Mouse (Mus musculus) heart, postnatal 0 days (tissue): Measurements from ENCODE around the gene Gbf1. TPM values are rescaled to one million over a fixed set of nuclear protein-coding genes. Genes with fewer than 3 reads are reported as not detected.

Experiments
- ATAC-seq: fragments of 200-750 bp; cut with Nextera tagmentation; 2 replicates; pipeline ENCODE4 v1.8.0; 2017; ENCODE audit warnings: low read depth, moderate number of reproducible peaks, moderate library complexity; ENCODE audit not compliant: insufficient read depth
- DNase-seq: peaks from one replicate; pipeline ENCODE4 v3.0.0-alpha.2; 2016; ENCODE audit warnings: low spot score
- H3K27ac ChIP-seq: fragments of 300-500 bp; sonication (generic); 2 replicates; pipeline ENCODE4 v1.5.1; 2014; ENCODE audit warnings: low read depth, mild to moderate bottlenecking
- H3K27me3 ChIP-seq: fragments of 300-500 bp; sonication (generic); 2 replicates; pipeline ENCODE4 v1.6.1; 2014; ENCODE audit warnings: low read length, mixed read lengths; ENCODE audit not compliant: control insufficient read depth, insufficient read depth
- H3K36me3 ChIP-seq: fragments of 300-500 bp; sonication (generic); replicated peaks from 2 replicates; pipeline ENCODE4 v1.6.1; 2014; ENCODE audit warnings: low read length, mixed read lengths; ENCODE audit not compliant: control insufficient read depth, insufficient read depth
- H3K4me1 ChIP-seq: fragments of 300-500 bp; sonication (generic); 2 replicates; pipeline ENCODE4 v1.6.1; 2014; ENCODE audit warnings: antibody characterized with exemption; ENCODE audit not compliant: control insufficient read depth, insufficient read depth
- H3K4me2 ChIP-seq: fragments of 300-500 bp; sonication (generic); 2 replicates; pipeline ENCODE4 v1.6.1; 2014; ENCODE audit warnings: low read depth, mild to moderate bottlenecking, low read length, moderate library complexity
- H3K4me3 ChIP-seq: fragments of 300-500 bp; sonication (generic); 2 replicates; pipeline ENCODE4 v1.5.1; 2014; ENCODE audit warnings: low read depth, low read length
- H3K9ac ChIP-seq: fragments of 300-500 bp; sonication (generic); replicated peaks from 2 replicates; pipeline ENCODE4 v1.6.1; 2014; ENCODE audit warnings: low read depth, low read length, mixed read lengths
- H3K9me3 ChIP-seq: fragments of 300-500 bp; sonication (generic); replicated peaks from 2 replicates; pipeline ENCODE4 v1.6.1; 2016; ENCODE audit warnings: low read length; ENCODE audit not compliant: control insufficient read depth
- CTCF ChIP-seq: IDR thresholded peaks from 2 replicates; pipeline ENCODE4 v1.5.1; 2016; ENCODE audit warnings: antibody characterized with exemption, control low read depth, low read depth
- EP300 ChIP-seq: IDR thresholded peaks from 2 replicates; pipeline ENCODE4 v1.6.1; 2016; ENCODE audit warnings: antibody characterized with exemption, low read depth
- WGBS: fragments of 180-500 bp; shearing (Covaris S2); extraction: QIAGEN DNeasy Blood & Tissue Kit; methylation state at CpG from one replicate; pipeline ENCODE4 v1.1.7; 2014; 5-methylcytosine and 5-hydroxymethylcytosine counted together
- polyA plus RNA-seq: library from polyadenylated mRNA; unstranded; fragments of >200 nt; fragmentation: Nextera tagmentation; extraction: Ambion mirVana; gene quantifications from 2 replicates; pipeline ENCODE4 v1.2.1, GENCODE M21; 2015
- total RNA-seq: library from RNA; depleted of rRNA; stranded (reverse); fragments of >200 nt; gene quantifications from 2 replicates; pipeline ENCODE4 v1.2.3, GENCODE M21; 2014; ENCODE audit warnings: low replicate concordance

The Gbf1 gene
- total and polyA plus RNA-seq, 2 experiments from 2014 or later = 27.5 to 39.7 TPM

- no peak for TF ChIP-seq EP300
- TF ChIP-seq CTCF = no peak
- Histone ChIP-seq H3K36me3 (no peaks in the 10 kb centered on the region), H3K4me2 (no peak overlapping the region), H3K9me3 (no peaks in the 10 kb centered on the region), H3K4me1 (no peaks in the 10 kb centered on the region), H3K9ac (no peak overlapping the region), H3K27ac (no peak overlapping the region), H3K27me3 (peaks cover 92% of the 10 kb centered on the region), H3K4me3 (no peak overlapping the region)
- no peak for ATAC-seq
- DNase-seq = no peak
- WGBS = 63% methylated on average over 13 of the region's 13 CpGs
Measured at GRCm38 (mm10) chr19:46322996-46323572, 170.8 kb downstream of the Gbf1 start.

- H3K4me1 ChIP-seq = 0 out of 2 replicates have a peak, but pooled peaks cover under 1% of the 10 kb centered on the region
- peaks cover 86% of the 10 kb centered on the region for H3K27me3 ChIP-seq
- no peak overlapping the region for H3K4me2 ChIP-seq
- ATAC-seq = no peak
- no peak for DNase-seq
- no peak for TF ChIP-seq CTCF
- H3K36me3 ChIP-seq = no peaks in the 10 kb centered on the region
- H3K9me3 ChIP-seq = no peaks in the 10 kb centered on the region
- no peak overlapping the region for H3K4me3 ChIP-seq
- H3K9ac ChIP-seq = no peak overlapping the region
- no peak overlapping the region for H3K27ac ChIP-seq
- 56% methylated on average over 5 of the region's 5 CpGs for WGBS
Measured at GRCm38 (mm10) chr19:46323716-46324115, 171.4 kb downstream of the Gbf1 start.

- H3K4me3 ChIP-seq = no peak overlapping the region
- peaks cover 79% of the 10 kb centered on the region for H3K27me3 ChIP-seq
- no peak overlapping the region for H3K27ac ChIP-seq
- H3K9me3 ChIP-seq = no peaks in the 10 kb centered on the region
- WGBS = 49% methylated on average over 11 of the region's 11 CpGs
- no peaks in the 10 kb centered on the region for H3K36me3 ChIP-seq
- H3K4me1 ChIP-seq = peaks cover 7% of the 10 kb centered on the region
- H3K4me2 ChIP-seq = no peak overlapping the region
- ATAC-seq = no peak
- DNase-seq = no peak
- TF ChIP-seq CTCF (no peak), EP300 (no peak)
- no peak overlapping the region for H3K9ac ChIP-seq
Measured at GRCm38 (mm10) chr19:46324366-46324765, 172.1 kb downstream of the Gbf1 start.

GRCm38 (mm10) chr19:46324918-46325317 is 172.6 kb downstream of the Gbf1 start:
- H3K27me3 ChIP-seq = peaks cover 74% of the 10 kb centered on the region

GRCm38 (mm10) chr19:46326019-46326755 is 173.9 kb downstream of the Gbf1 start:
- no peak for TF ChIP-seq EP300
- no peak for TF ChIP-seq CTCF
- no peak overlapping the region for H3K27ac ChIP-seq
- no peaks in the 10 kb centered on the region for H3K9me3 ChIP-seq
- 6% methylated on average over 25 of the region's 29 CpGs for WGBS
- H3K4me3 ChIP-seq = no peak overlapping the region
- ATAC-seq = no peak
- H3K9ac ChIP-seq = no peak overlapping the region
- no peak overlapping the region for H3K4me2 ChIP-seq
- H3K36me3 ChIP-seq = peaks cover 8% of the 10 kb centered on the region
- peaks cover 10% of the 10 kb centered on the region for H3K4me1 ChIP-seq
- no peak for DNase-seq
- H3K27me3 ChIP-seq = peaks cover 61% of the 10 kb centered on the region

More at GRCm38 (mm10) chr19:46324918-46325317, 172.6 kb downstream of the Gbf1 start:
- Histone ChIP-seq H3K4me2 (no peak overlapping the region), H3K36me3 (no peaks in the 10 kb centered on the region), H3K4me1 (peaks cover 10% of the 10 kb centered on the region), H3K4me3 (no peak overlapping the region), H3K9ac (no peak overlapping the region), H3K9me3 (no peaks in the 10 kb centered on the region), H3K27ac (no peak overlapping the region)
- TF ChIP-seq CTCF (no peak), EP300 (no peak)
- ATAC-seq = no peak
- 42% methylated on average over 5 of the region's 5 CpGs for WGBS
- no peak for DNase-seq
